Mouse (Mus musculus) CH12.LX (cell line): ENCODE data around the gene Aaed1. TPM values are rescaled to one million over a fixed set of nuclear protein-coding genes. Genes with fewer than 3 reads are reported as not detected.

Experiments used
- DNase-seq: peaks from one replicate; pipeline ENCODE4 v3.0.0-alpha.2; 2013; ENCODE audit errors: extremely low read depth
- H3K27ac ChIP-seq: 2 replicates; pipeline ENCODE4 v1.5.1; 2012; ENCODE audit warnings: low read depth, mild to moderate bottlenecking, control low read depth, moderate library complexity; ENCODE audit not compliant: insufficient read depth
- H3K27me3 ChIP-seq: replicated peaks from 2 replicates; pipeline ENCODE3; 2012; ENCODE audit warnings: inconsistent platforms
- H3K36me3 ChIP-seq, 2 experiments: replicated peaks in 1 of 2; 2 replicates each; pipeline versions ENCODE3 to v1.6.1; 2012; ENCODE audit warnings: inconsistent platforms in 1 of 2, low read length in 1 of 2, mild to moderate bottlenecking in 1 of 2, mixed read lengths in 1 of 2, moderate library complexity in 1 of 2; ENCODE audit not compliant: control insufficient read depth in 1 of 2, insufficient read depth in 1 of 2
- H3K4me1 ChIP-seq, 2 experiments: 2 replicates each; pipeline ENCODE4 v1.6.1; 2012; ENCODE audit warnings: inconsistent platforms in 1 of 2, moderate library complexity in 1 of 2; ENCODE audit not compliant: insufficient read depth in 2 of 2, control insufficient read depth in 1 of 2
- H3K4me2 ChIP-seq: 2 replicates; pipeline ENCODE4 v1.6.1; 2012; ENCODE audit warnings: low read depth, mild to moderate bottlenecking, control low read depth; ENCODE audit not compliant: poor library complexity, insufficient read depth, severe bottlenecking
- H3K4me3 ChIP-seq, 3 experiments: fragments of 150-350 bp in 1 of 3; sonication (generic) in 1 of 3; replicated peaks in 1 of 3; 2 replicates each; pipeline versions ENCODE3 to v1.5.1; 2011 to 2012; ENCODE audit warnings: low read depth in 2 of 3, low read length in 2 of 3, mild to moderate bottlenecking in 2 of 3, moderate library complexity in 2 of 3, control low read depth in 1 of 3, improper control_type of control experiment in 1 of 3, inconsistent platforms in 1 of 3, mixed read lengths in 1 of 3; ENCODE audit not compliant: poor library complexity in 1 of 3
- H3K79me2 ChIP-seq: replicated peaks from 2 replicates; pipeline ENCODE4 v1.6.1; 2012; ENCODE audit warnings: mild to moderate bottlenecking, moderate library complexity; ENCODE audit not compliant: control insufficient read depth, poor library complexity, insufficient read depth, severe bottlenecking; ENCODE audit errors: extremely low read depth
- H3K9ac ChIP-seq: 2 replicates; pipeline ENCODE4 v1.6.1; 2012; ENCODE audit warnings: low read depth, mild to moderate bottlenecking, control low read depth, moderate library complexity; ENCODE audit not compliant: insufficient read depth
- H3K9me3 ChIP-seq: replicated peaks from 2 replicates; pipeline ENCODE3; 2012; ENCODE audit warnings: low read length, inconsistent platforms, mixed read lengths
- BHLHE40 ChIP-seq: IDR thresholded peaks from 2 replicates; pipeline ENCODE4 v1.6.1; 2011; ENCODE audit warnings: mild to moderate bottlenecking, low read depth, low read length, improper control_type of control experiment
- CHD2 ChIP-seq: IDR thresholded peaks from 2 replicates; pipeline ENCODE4 v1.6.1; 2011; ENCODE audit warnings: low read length, improper control_type of control experiment
- CTCF ChIP-seq, 2 experiments: IDR thresholded peaks in 1 of 2; conservative IDR thresholded peaks in 1 of 2; 2 replicates each; pipeline ENCODE4 v1.5.1; 2011 to 2012; ENCODE audit warnings: low read depth in 2 of 2, low read length in 2 of 2, improper control_type of control experiment in 1 of 2, inconsistent platforms in 1 of 2, mild to moderate bottlenecking in 1 of 2, moderate library complexity in 1 of 2
- ELF1 ChIP-seq: IDR thresholded peaks from 2 replicates; pipeline ENCODE4 v1.6.1; 2014; ENCODE audit warnings: low read depth, mild to moderate bottlenecking, inconsistent platforms, low read length, improper control_type of control experiment
- EP300 ChIP-seq: IDR thresholded peaks from 2 replicates; pipeline ENCODE4 v1.6.1; 2011; ENCODE audit warnings: low read length, improper control_type of control experiment
- ETS1 ChIP-seq: conservative IDR thresholded peaks from 2 replicates; pipeline ENCODE4 v1.6.1; 2012; ENCODE audit warnings: low read depth, mild to moderate bottlenecking, inconsistent platforms, low read length, improper control_type of control experiment, moderate library complexity
- HCFC1 ChIP-seq: IDR thresholded peaks from 2 replicates; pipeline ENCODE4 v1.6.1; 2012; ENCODE audit warnings: low read depth, mild to moderate bottlenecking, inconsistent platforms, low read length, improper control_type of control experiment
- JUN ChIP-seq: IDR thresholded peaks from 2 replicates; pipeline ENCODE4 v1.6.1; 2011; ENCODE audit warnings: low read depth, mild to moderate bottlenecking, low read length, improper control_type of control experiment, moderate library complexity; ENCODE audit not compliant: insufficient read depth
- MEF2A ChIP-seq: IDR thresholded peaks from 2 replicates; pipeline ENCODE4 v1.6.1; 2014; ENCODE audit warnings: low read depth, mild to moderate bottlenecking, inconsistent platforms, low read length, improper control_type of control experiment, borderline replicate concordance
- MXI1 ChIP-seq: IDR thresholded peaks from 2 replicates; pipeline ENCODE4 v1.6.1; 2011; ENCODE audit warnings: mild to moderate bottlenecking, low read depth, low read length, improper control_type of control experiment
- MYC ChIP-seq: IDR thresholded peaks from 2 replicates; pipeline ENCODE4 v1.6.1; 2011; ENCODE audit warnings: low read depth, mild to moderate bottlenecking, improper control_type of control experiment, low read length
- POLR2A ChIP-seq: IDR thresholded peaks from 2 replicates; pipeline ENCODE4 v1.6.1; 2011; ENCODE audit warnings: low read depth, mild to moderate bottlenecking, improper control_type of control experiment, low read length
- RAD21 ChIP-seq: IDR thresholded peaks from 2 replicates; pipeline ENCODE4 v1.6.1; 2011; ENCODE audit warnings: low read depth, mild to moderate bottlenecking, low read length, improper control_type of control experiment, moderate library complexity
- RCOR1 ChIP-seq: conservative IDR thresholded peaks from 2 replicates; pipeline ENCODE4 v1.6.1; 2012; ENCODE audit warnings: low read depth, mild to moderate bottlenecking, inconsistent platforms, low read length, improper control_type of control experiment
- TBP ChIP-seq: conservative IDR thresholded peaks from 2 replicates; pipeline ENCODE4 v1.6.1; 2011; ENCODE audit warnings: low read depth, low read length, improper control_type of control experiment
- TCF12 ChIP-seq: IDR thresholded peaks from 2 replicates; pipeline ENCODE4 v1.6.1; 2014; ENCODE audit warnings: low read depth, mild to moderate bottlenecking, inconsistent platforms, low read length, improper control_type of control experiment
- ZNF384 ChIP-seq: IDR thresholded peaks from 2 replicates; pipeline ENCODE4 v1.6.1; 2012; ENCODE audit warnings: low read depth, low read length, improper control_type of control experiment, inconsistent platforms
- dilution Hi-C: fragments of 300-500 bp; cut with MboI; formaldehyde crosslinking; loops from 2 replicates; pipeline ENCODE4 v1.14.3; 2020; ENCODE audit warnings: low sequenced_read_pairs; ENCODE audit not compliant: extremely low pct_unique_long_range_greater_than_20kb, extremely low pct_ligation_motif_present
- in situ Hi-C: fragments of 300-500 bp; cut with MboI; formaldehyde crosslinking; loops from 3 replicates; pipeline ENCODE4 v1.14.3; 2019; ENCODE audit warnings: low sequenced_read_pairs, low pct_ligation_motif_present, low pct_unique_long_range_greater_than_20kb, mixed read lengths
- polyA plus RNA-seq: library from polyadenylated mRNA; unstranded; fragments of >175 nt; gene quantifications from 2 replicates; pipeline ENCODE4 v1.2.1, GENCODE M21; 2012; ENCODE audit warnings: low read depth; ENCODE audit not compliant: insufficient read length
- total RNA-seq, 2 experiments: library from RNA; depleted of rRNA; stranded (reverse); fragments of 300-350 nt in 1 of 2; fragments of >200 nt in 1 of 2; gene quantifications; 2 replicates each; pipeline ENCODE4 v1.2.3; 2012 to 2014

Gene Aaed1
- total and polyA plus RNA-seq, 3 experiments, result 8.2 to 22.1 (median 12.2) TPM

GRCm38 (mm10) chr13:64319782-64320181, 7.3 kb upstream of the Aaed1 start:
- H3K27me3 ChIP-seq, result no peaks in the 10 kb centered on the region
- DNase-seq, result no peak
- no peaks in the 10 kb centered on the region for H3K79me2 ChIP-seq
- peaks cover 0 to 3% of the 10 kb centered on the region in 2 experiments; a peak in 1 of 4 replicates for H3K4me1 ChIP-seq
- H3K36me3 ChIP-seq, result no peaks in the 10 kb centered on the region
- H3K4me2 ChIP-seq, result no peak overlapping the region
- no peak overlapping the region for H3K27ac ChIP-seq
- in situ Hi-C loops (loop anchor here (5.0 to 10.0 kb wide), 2 partner anchors 123 to 135 kb away; no protein-coding TSS in a partner anchor), dilution Hi-C loops (no loop called here)
- TF ChIP-seq POLR2A, result no peak
- no peak for TF ChIP-seq MEF2A
- TF ChIP-seq CTCF (conservative IDR thresholded peaks at IDR 0.05 in 1 of 2, IDR thresholded peaks at IDR 0.05 in 1 of 2; ENCODE audit: low read depth in 2 of 2, low read length in 2 of 2), result peak in 1 of 2 experiments; percentile 15; a peak in 1 of 4 replicates
- TF ChIP-seq EP300, result no peak
- no peak for TF ChIP-seq MYC
- no peak overlapping the region for H3K9ac ChIP-seq
- H3K9me3 ChIP-seq, result no peaks in the 10 kb centered on the region
- H3K4me3 ChIP-seq, result no peak overlapping the region

GRCm38 (mm10) chr13:64318355-64318754, 5.8 kb upstream of the Aaed1 start:
- no peak for TF ChIP-seq HCFC1
- TF ChIP-seq ELF1, result no peak
- no peak for TF ChIP-seq MEF2A
- TF ChIP-seq TCF12, result no peak
- TF ChIP-seq CHD2, result no peak
- TF ChIP-seq RAD21, result no peak
- TF ChIP-seq TBP, result no peak
- no peak for TF ChIP-seq JUN
- no peak for TF ChIP-seq ETS1
- TF ChIP-seq CTCF (conservative IDR thresholded peaks at IDR 0.05 in 1 of 2, IDR thresholded peaks at IDR 0.05 in 1 of 2; ENCODE audit: low read depth in 2 of 2, low read length in 2 of 2), result no peak
- no peak for TF ChIP-seq MXI1
- no peak for TF ChIP-seq ZNF384
- no peak for TF ChIP-seq RCOR1
- no peak for TF ChIP-seq BHLHE40
- dilution Hi-C loops, result no loop called here
- in situ Hi-C loops, result loop anchor here (5.0 to 10.0 kb wide), 2 partner anchors 124 to 134 kb away; no protein-coding TSS in a partner anchor
- H3K27me3 ChIP-seq, result peaks cover 2% of the 10 kb centered on the region
- no peaks in the 10 kb centered on the region for H3K36me3 ChIP-seq
- H3K4me3 ChIP-seq, result no peak overlapping the region
- no peak overlapping the region for H3K9ac ChIP-seq
- no peak for DNase-seq
- H3K4me2 ChIP-seq, result no peak overlapping the region
- H3K79me2 ChIP-seq, result no peaks in the 10 kb centered on the region
- no peaks in the 10 kb centered on the region for H3K9me3 ChIP-seq
- no peak overlapping the region for H3K27ac ChIP-seq
- peaks cover 0 to 3% of the 10 kb centered on the region in 2 experiments; a peak in 1 of 4 replicates for H3K4me1 ChIP-seq
